Mouse (Mus musculus) small intestine, adult 2 months (tissue): ENCODE data around the gene Rab3b.

Experiments
- CTCF ChIP-seq: fragments of 200-500 bp; IDR thresholded peaks from 2 replicates; pipeline ENCODE4 v1.5.1; 2012; ENCODE audit warnings: low read depth, mild to moderate bottlenecking, control low read depth, inconsistent platforms, low read length, moderate library complexity, mixed read lengths; ENCODE audit not compliant: insufficient replicate concordance, insufficient read length; ENCODE audit errors: extremely low read depth
- POLR2A ChIP-seq: fragments of 200-500 bp; IDR thresholded peaks from 2 replicates; pipeline ENCODE4 v1.6.1; 2012; ENCODE audit warnings: low read depth, mild to moderate bottlenecking, control low read depth, inconsistent platforms, low read length, moderate library complexity

DNA sequence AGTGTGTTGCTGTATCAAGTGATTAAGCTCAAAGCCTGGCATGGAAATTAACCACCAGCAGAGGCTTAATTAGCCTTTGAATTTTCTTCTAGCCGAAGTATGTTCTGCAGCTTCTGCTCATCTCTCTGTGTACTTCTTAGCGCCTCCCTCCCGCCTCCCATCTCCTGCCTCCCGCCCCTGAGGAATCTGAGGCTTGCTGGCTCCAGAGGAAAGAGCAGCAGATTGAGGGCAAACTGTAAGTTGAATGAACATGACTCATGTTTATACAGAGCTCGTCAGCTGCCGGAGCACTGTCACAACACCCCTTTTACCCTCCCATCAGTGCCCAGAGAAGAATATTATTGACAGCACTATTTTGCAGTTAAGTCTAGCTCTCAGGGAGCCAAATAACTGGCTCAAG lies 27.0 kb downstream of the Rab3b start:
- TF ChIP-seq CTCF: no peak
- no peak for TF ChIP-seq POLR2A
